Mouse (Mus musculus): ENCODE measurements around the gene Slc25a38.
"Not testable (repeated sequence)": the region's sequence is repeated elsewhere in the genome, so short reads cannot be mapped to it uniquely, and the experiment has no call there.

Gene Slc25a38

DNA sequence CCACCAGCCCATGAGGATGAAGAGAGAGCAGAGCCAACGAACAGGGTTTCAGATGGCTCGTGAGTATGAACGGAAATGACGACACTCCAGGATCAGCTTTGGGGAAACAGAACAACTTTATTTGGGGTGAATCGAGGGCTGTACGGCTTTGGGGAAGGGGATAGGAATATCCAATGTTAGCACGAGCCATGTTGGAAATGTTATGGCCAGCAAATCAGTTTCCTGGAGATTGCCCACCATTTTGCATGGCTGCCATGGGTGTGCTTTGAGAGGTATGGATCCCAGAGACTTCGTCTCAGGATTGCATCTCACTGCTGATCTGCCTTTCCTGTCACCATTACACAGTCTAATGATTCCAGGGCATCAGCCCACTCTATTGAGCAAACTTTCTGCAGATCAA lies 10.9 kb upstream of the Slc25a38 start:
- DNase-seq (ENCODE audit: low spot score): no peak

DNA sequence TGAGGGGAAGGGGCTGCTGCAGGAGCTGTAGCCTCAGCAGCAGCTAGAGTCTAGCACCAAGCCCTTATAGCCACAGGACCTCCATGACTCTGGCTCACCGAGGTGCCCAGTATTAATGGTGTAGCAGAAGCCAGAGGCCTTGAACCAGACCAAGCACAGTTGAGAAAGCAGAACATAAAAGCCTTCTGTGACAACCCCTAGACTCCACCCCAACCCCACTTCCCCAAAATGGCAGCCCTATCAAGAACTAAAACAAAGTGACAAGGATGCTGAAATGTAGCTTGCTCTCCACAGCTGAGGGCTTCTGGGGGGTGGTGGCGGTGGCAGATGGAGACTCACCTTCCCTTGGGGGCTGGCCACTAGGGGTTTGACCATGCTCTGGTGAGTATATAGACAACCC lies 9.0 kb upstream of the Slc25a38 start:
- DNase-seq (ENCODE audit: low spot score): no peak

GRCm38 (mm10) chr9:120108953-120109352 lies 1.2 kb upstream of the Slc25a38 start:
- DNase-seq (ENCODE audit: low spot score): not testable (repeated sequence)

DNA sequence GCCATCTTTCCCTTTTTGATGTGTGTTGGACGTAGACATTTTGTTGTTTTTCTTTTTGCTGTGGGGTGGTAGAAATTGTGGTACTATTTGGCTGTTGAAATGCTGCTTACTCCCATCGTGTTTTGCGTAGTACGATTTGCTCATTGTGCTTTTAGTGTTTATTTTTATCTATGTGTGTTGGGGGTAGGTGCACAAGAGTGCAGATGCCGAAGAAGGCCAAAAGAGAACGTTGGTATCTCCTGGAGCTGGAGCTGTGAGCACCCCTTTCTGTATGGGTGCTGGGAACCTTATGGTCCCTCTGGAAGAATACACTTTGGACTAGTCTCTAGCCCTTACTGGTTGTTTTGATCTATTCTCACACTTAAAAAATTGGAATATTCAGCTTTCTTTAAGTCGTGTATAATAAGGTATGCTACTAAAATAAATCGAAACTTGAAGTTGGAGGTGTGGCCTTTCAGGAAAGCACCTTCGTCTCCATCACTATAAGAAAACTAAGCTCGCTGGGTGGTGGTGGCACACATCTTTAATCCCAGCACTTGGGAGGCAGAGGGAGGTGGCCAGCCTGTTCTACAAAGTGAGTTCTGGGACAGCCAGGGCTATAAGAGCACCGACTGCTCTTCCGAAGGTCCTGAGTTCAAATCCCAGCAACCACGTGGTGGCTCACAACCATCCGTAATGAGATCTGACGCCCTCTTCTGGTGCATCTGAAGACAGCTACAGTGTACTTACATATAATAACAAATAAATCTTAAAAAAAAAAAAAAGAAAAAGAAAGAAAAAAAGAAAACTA lies 1.2 kb downstream of the Slc25a38 start:
- DNase-seq (ENCODE audit: low spot score): no peak

- no peak for DNase-seq (ENCODE audit: low spot score)
These were observed 2.3 kb downstream of the Slc25a38 start for GRCm38 (mm10) chr9:120112472-120112871.

DNA sequence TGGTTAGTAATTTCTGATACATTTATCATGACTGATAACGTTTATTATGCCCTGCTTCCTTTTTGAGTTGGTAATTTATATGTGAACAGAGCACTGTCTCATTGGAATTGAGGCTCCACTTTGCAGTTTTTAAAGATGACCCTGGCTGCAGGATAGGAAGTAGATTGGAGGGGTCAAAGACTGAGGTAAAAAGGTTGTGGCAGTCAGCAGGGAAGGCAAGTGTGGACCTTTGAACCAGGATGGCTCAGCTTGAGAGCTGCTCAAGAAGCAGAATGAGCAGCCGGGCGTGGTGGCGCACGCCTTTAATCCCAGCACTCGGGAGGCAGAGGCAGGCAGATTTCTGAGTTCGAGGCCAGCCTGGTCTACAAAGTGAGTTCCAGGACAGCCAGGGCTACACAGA lies 3.3 kb downstream of the Slc25a38 start:
- no peak for DNase-seq (ENCODE audit: low spot score)

- no peak for DNase-seq (ENCODE audit: low spot score)
These were observed 4.0 kb downstream of the Slc25a38 start for GRCm38 (mm10) chr9:120114051-120114788.

GRCm38 (mm10) chr9:120114789-120115151 lies 4.6 kb downstream of the Slc25a38 start:
- peak; percentile 44 for DNase-seq (ENCODE audit: low spot score)

- DNase-seq (ENCODE audit: low spot score): peak; percentile 58
These were observed 5.4 kb downstream of the Slc25a38 start for GRCm38 (mm10) chr9:120115580-120115979.

DNA sequence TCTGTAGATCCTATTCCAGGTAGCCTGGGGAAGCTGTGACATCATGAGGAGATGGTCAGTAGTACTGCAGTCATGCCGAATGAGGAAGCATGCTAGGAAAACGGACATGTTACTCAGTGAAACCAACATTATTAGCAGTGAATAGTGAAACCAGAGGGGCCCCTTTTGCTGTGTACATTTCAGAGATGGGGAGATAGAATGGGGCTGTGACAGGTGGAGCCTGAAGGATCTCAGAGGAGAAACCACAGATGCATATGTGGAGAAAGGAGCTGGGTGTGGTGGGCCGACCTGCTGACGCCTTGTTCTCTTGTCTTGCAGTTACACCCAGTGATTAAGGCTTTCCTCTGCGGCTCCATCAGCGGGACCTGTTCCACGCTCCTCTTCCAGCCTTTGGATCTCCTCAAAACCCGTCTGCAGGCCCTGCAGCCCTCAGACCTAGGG lies 6.0 kb downstream of the Slc25a38 start:
- DNase-seq (ENCODE audit: low spot score): peak; percentile 42

DNA sequence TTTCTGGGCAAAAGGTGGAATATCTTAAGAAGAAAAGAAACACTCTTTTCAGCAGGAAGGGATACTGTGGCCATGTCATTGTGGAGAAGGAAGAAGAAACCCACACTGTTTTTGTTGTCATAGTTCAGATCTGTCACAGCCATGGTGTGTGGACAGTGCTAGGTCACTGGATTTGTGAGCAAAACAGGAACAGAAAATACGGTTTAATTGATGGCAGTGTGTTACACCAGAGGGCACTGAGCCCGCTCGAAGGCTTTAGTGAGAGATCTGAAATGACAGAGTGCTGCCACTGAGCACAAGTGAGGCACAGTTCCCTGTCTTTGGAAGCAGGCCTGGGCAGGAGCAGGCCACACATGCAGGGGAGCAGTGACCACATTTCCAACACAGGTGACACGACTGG lies 8.0 kb downstream of the Slc25a38 start:
- DNase-seq (ENCODE audit: low spot score): no peak

DNA sequence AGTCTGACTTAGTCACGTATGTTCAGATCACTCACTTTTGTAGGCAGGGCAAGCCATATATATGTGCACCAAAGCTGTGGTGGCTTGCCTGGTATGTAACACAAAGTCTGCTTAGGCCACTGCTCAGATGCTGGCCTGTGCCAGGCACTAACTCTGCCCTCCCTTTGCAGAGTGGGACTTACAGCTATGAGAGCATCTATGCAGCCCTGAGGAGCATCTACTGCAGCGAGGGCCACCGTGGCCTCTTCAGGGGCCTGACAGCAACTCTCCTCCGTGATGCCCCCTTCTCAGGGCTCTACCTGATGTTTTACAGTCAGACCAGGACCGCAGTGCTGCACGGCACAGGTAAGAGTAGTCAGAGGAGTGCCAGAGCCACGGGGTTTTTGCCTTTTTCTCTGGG lies 10.3 kb downstream of the Slc25a38 start:
- DNase-seq (ENCODE audit: low spot score): no peak

DNA sequence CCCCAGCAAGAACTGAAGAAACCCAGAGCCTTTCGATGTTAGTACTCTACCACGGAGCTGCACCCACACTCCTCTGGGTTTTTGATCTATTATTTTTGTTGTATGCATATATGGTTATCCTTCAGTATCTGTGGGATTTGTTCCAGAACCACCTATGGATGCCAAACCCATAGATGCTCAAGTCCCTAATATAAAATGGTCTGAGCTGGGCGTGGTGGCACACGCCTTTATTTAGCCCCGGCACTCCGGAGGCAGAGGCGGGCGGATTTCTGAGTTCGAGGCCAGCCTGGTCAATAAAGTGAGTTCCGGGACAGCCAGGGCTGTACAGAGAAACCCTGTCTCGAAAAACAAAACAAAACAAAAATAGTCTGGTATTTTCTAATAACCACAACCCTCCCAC lies 16.7 kb downstream of the Slc25a38 start:
- DNase-seq (ENCODE audit: low spot score): no peak

- DNase-seq (ENCODE audit: low spot score): peak; percentile 90
These were observed 17.5 kb downstream of the Slc25a38 start, which contains the start of gene Rpsa for GRCm38 (mm10) chr9:120127538-120128251. Rpsa (plus strand) TSS chr9:120127689.

DNA sequence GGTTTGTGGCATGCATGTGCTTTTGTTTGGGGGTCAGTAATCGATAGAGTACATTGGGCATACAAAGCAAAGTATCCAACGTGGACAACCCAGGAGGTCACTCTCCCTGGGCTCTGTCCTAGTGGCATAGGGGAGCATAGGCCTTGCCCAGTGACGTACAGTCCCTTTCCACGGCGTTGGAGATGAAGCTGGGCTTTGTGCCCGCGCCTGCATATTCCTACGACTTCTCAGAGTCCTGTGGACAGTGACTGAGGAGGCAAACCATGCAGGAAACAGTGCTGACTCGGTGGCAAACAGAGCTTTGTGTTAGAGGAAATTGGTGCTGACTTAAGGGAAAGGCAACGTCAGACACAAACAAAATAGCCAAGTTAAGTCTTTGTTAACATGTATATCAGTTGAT lies 19.1 kb downstream of the Slc25a38 start:
- DNase-seq (ENCODE audit: low spot score): no peak

DNA sequence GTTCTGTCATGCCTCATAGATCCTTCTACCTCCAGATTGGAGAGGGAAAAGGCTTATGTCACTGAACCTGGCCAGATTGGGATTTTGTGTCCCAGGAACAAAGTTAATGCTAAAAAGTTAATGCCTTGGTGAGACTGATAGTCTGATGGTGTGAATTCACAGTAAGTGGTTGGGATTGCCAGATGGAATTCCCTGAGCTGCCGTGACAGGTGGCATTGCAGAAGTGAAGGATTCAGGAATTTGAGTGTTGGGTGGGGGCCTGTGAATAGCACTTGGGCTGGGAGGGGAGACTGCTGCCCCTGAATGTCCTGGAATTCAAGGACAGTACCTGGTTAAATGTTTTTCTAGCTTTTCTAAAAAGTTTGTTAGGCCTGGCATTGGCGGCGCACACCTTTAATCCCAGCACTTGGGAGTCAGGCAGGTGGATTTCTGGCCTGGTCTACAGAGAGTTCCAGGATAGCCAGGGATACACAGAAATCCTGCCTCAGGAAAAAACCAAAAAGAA lies 21.7 kb downstream of the Slc25a38 start:
- DNase-seq (ENCODE audit: low spot score): no peak

- no peak for DNase-seq (ENCODE audit: low spot score)
These were observed 23.0 kb downstream of the Slc25a38 start for GRCm38 (mm10) chr9:120132980-120133754.

DNA sequence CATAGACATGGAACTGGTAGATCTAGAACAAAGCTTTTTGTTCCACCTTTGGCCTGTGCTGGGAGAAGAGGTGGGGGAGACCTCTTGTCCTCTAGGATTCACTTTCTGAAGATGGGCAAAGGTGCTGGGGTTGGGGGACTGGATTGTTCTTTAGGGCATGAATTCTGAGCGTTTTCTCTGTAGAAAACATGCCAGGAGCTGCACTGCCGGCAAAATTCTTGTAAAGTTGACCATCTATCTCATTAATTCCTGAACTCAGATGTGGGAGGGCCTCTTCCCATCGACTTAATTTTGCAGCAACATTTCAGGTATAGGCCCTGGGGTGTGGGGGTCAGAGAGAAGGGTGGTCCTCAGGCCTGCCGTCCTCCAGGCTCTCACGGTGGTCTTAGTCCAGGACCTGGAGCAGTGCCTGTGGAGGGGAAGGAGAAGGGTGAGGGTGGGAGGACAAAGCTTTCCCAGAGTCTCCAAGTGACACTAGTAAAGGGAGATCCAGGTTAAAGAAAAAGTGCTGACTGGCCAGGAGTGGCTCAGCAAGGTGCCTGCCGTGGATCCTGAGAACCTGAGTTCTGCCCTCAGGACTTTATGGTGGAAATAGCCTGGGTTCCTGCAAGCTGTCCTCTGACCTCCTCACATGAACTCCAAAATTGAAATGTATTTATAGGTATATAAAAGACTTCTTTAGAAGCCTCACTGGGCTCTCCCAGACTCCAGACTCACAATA lies 23.7 kb downstream of the Slc25a38 start:
- no peak for DNase-seq (ENCODE audit: low spot score)

GRCm38 (mm10) chr9:120134529-120135160 lies 24.5 kb downstream of the Slc25a38 start:
- no peak for DNase-seq (ENCODE audit: low spot score)

GRCm38 (mm10) chr9:120135454-120135853 lies 25.3 kb downstream of the Slc25a38 start:
- DNase-seq (ENCODE audit: low spot score): no peak

DNA sequence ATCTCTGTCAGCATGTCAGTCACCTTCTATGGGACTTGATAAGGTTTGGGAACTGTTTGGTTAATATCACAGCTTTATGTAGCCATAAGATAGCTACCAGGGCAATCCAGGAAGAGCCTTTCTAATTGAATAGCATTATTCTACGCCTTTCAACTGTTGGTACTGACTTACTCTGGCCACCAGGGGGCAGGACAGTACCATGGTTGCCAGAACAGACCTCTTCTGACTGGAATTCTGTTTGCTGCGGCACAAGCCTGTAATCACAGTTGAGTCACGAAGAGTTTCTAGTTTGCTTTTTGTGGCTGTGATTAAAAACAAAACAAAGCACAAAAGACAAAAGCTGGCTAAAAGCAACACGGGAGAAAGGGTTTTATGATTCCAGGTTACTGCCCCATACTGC lies 30.5 kb downstream of the Slc25a38 start:
- peak; percentile 56 for DNase-seq (ENCODE audit: low spot score)

Data from spleen, adult 12 weeks (tissue).